8 mouse cellular contexts compared by ENCODE assay signal in the genomic region with DNA sequence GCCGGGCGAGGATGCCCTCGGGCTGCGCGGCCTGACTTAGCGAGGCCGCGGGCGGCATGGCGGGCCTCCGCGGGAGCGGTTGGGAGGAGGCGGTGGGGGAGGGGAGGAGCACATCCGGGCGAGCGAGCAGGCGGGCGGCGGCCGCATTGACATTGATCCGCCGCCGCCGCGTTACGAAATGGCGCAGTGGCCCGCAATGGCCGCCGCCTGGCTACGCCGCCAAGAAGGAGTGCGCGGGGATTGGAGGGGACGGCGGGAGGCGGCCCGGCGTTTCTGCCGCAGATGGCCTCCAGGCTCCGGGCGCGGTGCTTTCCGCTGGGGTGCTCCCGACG. TPM values are rescaled to one million over a fixed set of nuclear protein-coding genes. Genes with fewer than 3 reads are reported as not detected.
A peak's percentile ranks its signal among the peaks of the same experiment; 100 is the strongest.
DNase-seq lines count a peak whose midpoint lies in the region; ATAC-seq and TF ChIP-seq lines count a peak whose summit lies in the region.

No protein-coding gene starts in this region.

- WGBS in intestine, postnatal 0 days = 0% methylated on average over 31 of the region's 47 CpGs
- under 1% methylated on average over 33 of the region's 47 CpGs for WGBS in midbrain, embryonic 11.5 days

- H3K27me3 ChIP-seq in intestine, postnatal 0 days (replicated peaks; ENCODE audit: control insufficient read depth, insufficient read depth, low read length) = no peaks in the 10 kb centered on the region
- no peaks in the 10 kb centered on the region for H3K27me3 ChIP-seq in midbrain, embryonic 11.5 days (ENCODE audit: control insufficient read depth, insufficient read depth, low read length)

- peak; percentile 84 for DNase-seq in adrenal gland, adult 8-10 months
- DNase-seq in embryo, embryonic 9.5 days (ENCODE audit: extremely low spot score) = peak; percentile 89
- DNase-seq in gastrocnemius, postnatal 4 days (ENCODE audit: low spot score in 2 of 2) = peak; percentile 91 to 97
- peak; percentile 96 for DNase-seq in left cerebral cortex, postnatal 4 days
- peak; percentile 97 for DNase-seq in midbrain, embryonic 11.5 days (ENCODE audit: low spot score, missing footprints)
- DNase-seq in right cerebral cortex, postnatal 4 days = peak; percentile 99
- peak; percentile 90 for DNase-seq in yolk sac, embryonic 10.5 days (ENCODE audit: low spot score)

- H3K4me3 ChIP-seq in intestine, postnatal 0 days (ENCODE audit: low read depth, low read length) = peak overlapping the region; percentile 94
- H3K4me3 ChIP-seq in midbrain, embryonic 11.5 days (ENCODE audit: low read depth, low read length) = peak overlapping the region; percentile 98

- H3K27ac ChIP-seq in intestine, postnatal 0 days (ENCODE audit: low read depth, low read length) = peak overlapping the region; percentile 97
- peak overlapping the region; percentile 96 for H3K27ac ChIP-seq in midbrain, embryonic 11.5 days (ENCODE audit: low read depth, low read length)

- peak overlapping the region; percentile 98 for H3K9ac ChIP-seq in intestine, postnatal 0 days (ENCODE audit: low read depth, low read length)
- H3K9ac ChIP-seq in midbrain, embryonic 11.5 days (ENCODE audit: low read length) = peak overlapping the region; percentile 100

- no peaks in the 10 kb centered on the region for H3K9me3 ChIP-seq in intestine, postnatal 0 days (ENCODE audit: control insufficient read depth)
- no peaks in the 10 kb centered on the region for H3K9me3 ChIP-seq in midbrain, embryonic 11.5 days (ENCODE audit: control insufficient read depth, low read length)

- H3K36me3 ChIP-seq in intestine, postnatal 0 days (ENCODE audit: control insufficient read depth, insufficient read depth) = peaks cover 26% of the 10 kb centered on the region
- H3K36me3 ChIP-seq in midbrain, embryonic 11.5 days (ENCODE audit: control insufficient read depth, insufficient read depth, low read length) = peaks cover 13% of the 10 kb centered on the region

- H3K4me1 ChIP-seq in intestine, postnatal 0 days (replicated peaks; ENCODE audit: control insufficient read depth, insufficient read depth, low read length) = 0 out of 2 replicates have a peak, but pooled peaks cover 2% of the 10 kb centered on the region
- peaks cover 13% of the 10 kb centered on the region; the same call in 1 of the 2 replicates for H3K4me1 ChIP-seq in midbrain, embryonic 11.5 days (ENCODE audit: control insufficient read depth, insufficient read depth, low read length)

- H3K4me2 ChIP-seq in intestine, postnatal 0 days (replicated peaks; ENCODE audit: low read depth) = peak overlapping the region; percentile 62
- peak overlapping the region; percentile 70 for H3K4me2 ChIP-seq in midbrain, embryonic 11.5 days

- peak; percentile 26; the same call in 1 of the 2 replicates for TF ChIP-seq CTCF in intestine, postnatal 0 days (IDR thresholded peaks at IDR 0.05; ENCODE audit: low read depth)

- peak; percentile 78 for ATAC-seq in intestine, postnatal 0 days
- peak; percentile 79 for ATAC-seq in midbrain, embryonic 11.5 days (ENCODE audit: low FRiP score)

- intact Hi-C loops in left cerebral cortex, postnatal 4 days (cut with DNase I) = no loop called here

RNA-seq across cellular contexts. Expression of a gene that starts 0.5 kb away (rescaled TPM):
- total RNA-seq in adrenal gland, adult 8-10 months (2022) = 100 to 1,000 TPM; 269 to 378 (median 343) TPM
- total RNA-seq in gastrocnemius, postnatal 4 days (2021) = 100 to 1,000 TPM; 421 to 501 TPM
- 149 and 151 TPM in 2 replicates for polyA plus RNA-seq in intestine, postnatal 0 days (2015; fragmentation: Nextera tagmentation; extraction: Ambion mirVana)
- total RNA-seq in left cerebral cortex, postnatal 4 days (2021) = 100 to 1,000 TPM; 456 to 465 TPM
- 310 and 336 TPM in 2 replicates for polyA plus RNA-seq in midbrain, embryonic 11.5 days (2014; fragmentation: Nextera tagmentation; extraction: Ambion mirVana)

RNA-seq across cellular contexts. Expression of a gene that starts 44.8 kb away (rescaled TPM):
- total RNA-seq in adrenal gland, adult 8-10 months (2022) = 100 to 1,000 TPM in 3 of 4 experiments, 10 to 100 TPM in 1; 93.7 to 115 (median 107) TPM
- 10 to 100 TPM; 38.1 to 42.1 TPM for total RNA-seq in gastrocnemius, postnatal 4 days (2021)
- 93.6 and 98.0 TPM in 2 replicates for polyA plus RNA-seq in intestine, postnatal 0 days (2015; fragmentation: Nextera tagmentation; extraction: Ambion mirVana)
- total RNA-seq in left cerebral cortex, postnatal 4 days (2021) = 1 to 10 TPM; 8.8 to 9.2 TPM
- 27.0 and 31.8 TPM in 2 replicates for polyA plus RNA-seq in midbrain, embryonic 11.5 days (2014; fragmentation: Nextera tagmentation; extraction: Ambion mirVana)

Comparison
In these comparisons a context has a peak if more than half of its experiments do, and no peak if none do; other contexts are left out.
1. Peak in every context shown above with its lines: DNase-seq, ATAC-seq, H3K4me3 ChIP-seq and H3K27ac ChIP-seq.